Comparison of ENCODE assay signal across 20 mouse cellular contexts in genomic region chr11:60100827-60101555, GRCm38 (mm10). TPM values are rescaled to one million over a fixed set of nuclear protein-coding genes. Genes with fewer than 3 reads are reported as not detected.
DNase-seq lines count a peak whose midpoint lies in the region; ATAC-seq and TF ChIP-seq lines count a peak whose summit lies in the region.
"Had no signal": no experiment of that assay in that cellular context is flagged by ENCODE, and none has a peak within 500 bp of the region (broad histone marks: within the 10 kb centered on the region; RNA-seq: fewer than 3 reads in every experiment).

No protein-coding gene starts in this region.

- H3K36me3 ChIP-seq in heart, embryonic 12.5 days: no peaks in the 10 kb centered on the region
- H3K36me3 ChIP-seq in lung, embryonic 14.5 days (ENCODE audit: insufficient read depth): no peaks in the 10 kb centered on the region
- no peaks in the 10 kb centered on the region for H3K36me3 ChIP-seq in ES-Bruce4 (ENCODE audit: control insufficient read depth, insufficient read depth, low read length, poor library complexity, severe bottlenecking)
- no peaks in the 10 kb centered on the region for H3K36me3 ChIP-seq in liver, postnatal 0 days (replicated peaks; ENCODE audit: insufficient read depth, low read length)
- H3K36me3 ChIP-seq in midbrain, embryonic 14.5 days (ENCODE audit: control insufficient read depth, insufficient read depth, low read length): no peaks in the 10 kb centered on the region
- H3K36me3 ChIP-seq: forebrain, embryonic 12.5 days; hindbrain, embryonic 12.5 days; limb, embryonic 15.5 days; midbrain, embryonic 13.5 days had no signal

- H3K9ac ChIP-seq in heart, embryonic 12.5 days: no peak overlapping the region
- H3K9ac ChIP-seq in lung, embryonic 14.5 days: no peak overlapping the region
- H3K9ac ChIP-seq in ES-Bruce4 (ENCODE audit: low read depth, poor library complexity, severe bottlenecking): no peak overlapping the region
- H3K9ac ChIP-seq in liver, postnatal 0 days (replicated peaks): no peak overlapping the region
- no peak overlapping the region for H3K9ac ChIP-seq in midbrain, embryonic 14.5 days (replicated peaks; ENCODE audit: low read length)
- H3K9ac ChIP-seq: forebrain, embryonic 12.5 days; hindbrain, embryonic 12.5 days; limb, embryonic 15.5 days; midbrain, embryonic 13.5 days had no signal

- no peaks in the 10 kb centered on the region for H3K9me3 ChIP-seq in heart, embryonic 12.5 days (replicated peaks)
- H3K9me3 ChIP-seq in lung, embryonic 14.5 days (ENCODE audit: low read depth, low read length): no peaks in the 10 kb centered on the region
- H3K9me3 ChIP-seq in ES-Bruce4 (replicated peaks; ENCODE audit: control insufficient read depth, insufficient read depth, low read length, poor library complexity, severe bottlenecking): no peaks in the 10 kb centered on the region
- H3K9me3 ChIP-seq in liver, postnatal 0 days (ENCODE audit: low read length): no peaks in the 10 kb centered on the region
- no peaks in the 10 kb centered on the region for H3K9me3 ChIP-seq in midbrain, embryonic 14.5 days (ENCODE audit: control insufficient read depth, low read length)
- H3K9me3 ChIP-seq: forebrain, embryonic 12.5 days; hindbrain, embryonic 12.5 days; limb, embryonic 15.5 days; midbrain, embryonic 13.5 days had no signal

- no peak overlapping the region for H3K4me2 ChIP-seq in heart, embryonic 12.5 days
- no peak overlapping the region for H3K4me2 ChIP-seq in lung, embryonic 14.5 days
- H3K4me2 ChIP-seq in liver, postnatal 0 days (ENCODE audit: low read depth, low read length): no peak overlapping the region
- no peak overlapping the region for H3K4me2 ChIP-seq in midbrain, embryonic 14.5 days (ENCODE audit: low read length)
- H3K4me2 ChIP-seq: forebrain, embryonic 12.5 days; hindbrain, embryonic 12.5 days; limb, embryonic 15.5 days; midbrain, embryonic 13.5 days had no signal

- no peak for ATAC-seq in heart, embryonic 12.5 days (ENCODE audit: insufficient number of reproducible peaks, low FRiP score)
- ATAC-seq in lung, embryonic 14.5 days (ENCODE audit: insufficient read depth): no peak
- no peak for ATAC-seq in liver, postnatal 0 days
- no peak for ATAC-seq in midbrain, embryonic 14.5 days (ENCODE audit: low FRiP score, low TSS enrichment)
- ATAC-seq: intestine, postnatal 0 days; midbrain, embryonic 13.5 days had no signal

- no peak for TF ChIP-seq CTCF in lung, embryonic 14.5 days (IDR thresholded peaks at IDR 0.05; ENCODE audit: low read depth)
- no peak for TF ChIP-seq CTCF in ES-Bruce4 (IDR thresholded peaks at IDR 0.05; ENCODE audit: low read depth, low read length)
- no peak for TF ChIP-seq CTCF in liver, postnatal 0 days (IDR thresholded peaks at IDR 0.05; ENCODE audit: low read depth)
- no peak for TF ChIP-seq CTCF in layer of hippocampus, adult 2 months (conservative IDR thresholded peaks at IDR 0.05)

- peaks cover 39% of the 10 kb centered on the region for H3K4me1 ChIP-seq in heart, embryonic 12.5 days (replicated peaks)
- 0 out of 2 replicates have a peak, but pooled peaks cover under 1% of the 10 kb centered on the region for H3K4me1 ChIP-seq in lung, embryonic 14.5 days (ENCODE audit: insufficient read depth)
- peaks cover 6% of the 10 kb centered on the region for H3K4me1 ChIP-seq in ES-Bruce4 (ENCODE audit: control insufficient read depth, insufficient read depth, low read length)
- H3K4me1 ChIP-seq in liver, postnatal 0 days (ENCODE audit: insufficient read depth): peaks cover 7% of the 10 kb centered on the region; the same call in 1 of the 2 replicates
- H3K4me1 ChIP-seq in midbrain, embryonic 14.5 days (ENCODE audit: control insufficient read depth, insufficient read depth, low read length): no peaks in the 10 kb centered on the region

- DNase-seq in heart, adult 11 months: no peak
- DNase-seq in lung, embryonic 14.5 days: peak; percentile 49
- DNase-seq in lung, postnatal 4 days: no peak
- no peak for DNase-seq in liver, postnatal 0 days
- no peak for DNase-seq in layer of hippocampus, adult 2 months (ENCODE audit: low spot score in 2 of 2)
- DNase-seq in midbrain, embryonic 14.5 days: no peak
- DNase-seq: adrenal gland, postnatal 25 days; cerebellum, adult 9-10 months; embryo, embryonic 11 days; kidney, postnatal 10 days; layer of hippocampus, adult 9-11 months; spleen, adult 18-20 months had no signal

- peak overlapping the region; percentile 6; the same call in 1 of the 2 replicates for H3K27ac ChIP-seq in heart, embryonic 12.5 days (ENCODE audit: poor library complexity, severe bottlenecking)
- H3K27ac ChIP-seq in lung, embryonic 14.5 days (ENCODE audit: low read depth): peak overlapping the region; percentile 22; the same call in 1 of the 2 replicates
- 0 out of 2 replicates have a peak overlapping the region, but pooled peaks have one; percentile 54 for H3K27ac ChIP-seq in ES-Bruce4 (ENCODE audit: insufficient read depth, low read length)
- peak overlapping the region; percentile 22; the same call in 1 of the 2 replicates for H3K27ac ChIP-seq in liver, postnatal 0 days (ENCODE audit: low read depth)
- no peak overlapping the region for H3K27ac ChIP-seq in layer of hippocampus, adult 2 months
- H3K27ac ChIP-seq in midbrain, embryonic 14.5 days (replicated peaks; ENCODE audit: low read depth, low read length): no peak overlapping the region
- H3K27ac ChIP-seq: forebrain, embryonic 12.5 days; hindbrain, embryonic 12.5 days; limb, embryonic 15.5 days; macrophage; midbrain, embryonic 13.5 days had no signal

- H3K4me3 ChIP-seq in heart, embryonic 12.5 days: no peak overlapping the region
- H3K4me3 ChIP-seq in lung, embryonic 14.5 days (ENCODE audit: low read depth, low read length): no peak overlapping the region
- H3K4me3 ChIP-seq in ES-Bruce4 (ENCODE audit: low read depth, low read length): no peak overlapping the region
- no peak overlapping the region for H3K4me3 ChIP-seq in liver, postnatal 0 days (ENCODE audit: low read depth, low read length)
- no peak overlapping the region for H3K4me3 ChIP-seq in layer of hippocampus, adult 2 months
- H3K4me3 ChIP-seq in midbrain, embryonic 14.5 days (replicated peaks; ENCODE audit: low read depth, low read length): no peak overlapping the region
- H3K4me3 ChIP-seq: forebrain, embryonic 12.5 days; hindbrain, embryonic 12.5 days; limb, embryonic 15.5 days; midbrain, embryonic 13.5 days had no signal

- 69% methylated on average over 4 of the region's 4 CpGs for WGBS in heart, embryonic 12.5 days
- WGBS in lung, embryonic 14.5 days: 71% methylated on average over 4 of the region's 4 CpGs
- WGBS in liver, postnatal 0 days (ENCODE audit: insufficient replicate concordance): 45% methylated on average over 4 of the region's 4 CpGs
- WGBS in midbrain, embryonic 14.5 days: 77% methylated on average over 4 of the region's 4 CpGs

- H3K27me3 ChIP-seq in heart, embryonic 12.5 days (replicated peaks): no peaks in the 10 kb centered on the region
- no peaks in the 10 kb centered on the region for H3K27me3 ChIP-seq in lung, embryonic 14.5 days (ENCODE audit: insufficient read depth, low read length)
- peaks cover 10% of the 10 kb centered on the region for H3K27me3 ChIP-seq in ES-Bruce4 (ENCODE audit: control insufficient read depth, insufficient read depth, low read length, poor library complexity, severe bottlenecking)
- H3K27me3 ChIP-seq in liver, postnatal 0 days (ENCODE audit: insufficient read depth, low read length): no peaks in the 10 kb centered on the region
- H3K27me3 ChIP-seq in midbrain, embryonic 14.5 days (ENCODE audit: control insufficient read depth, insufficient read depth, low read length): no peaks in the 10 kb centered on the region
- H3K27me3 ChIP-seq: forebrain, embryonic 12.5 days; hindbrain, embryonic 12.5 days; limb, embryonic 15.5 days; midbrain, embryonic 13.5 days had no signal

- TF ChIP-seq POLR2A in ES-Bruce4 (IDR thresholded peaks at IDR 0.05; ENCODE audit: insufficient read depth, low read length): no peak

- no peak for TF ChIP-seq EP300 in ES-Bruce4 (IDR thresholded peaks at IDR 0.05; ENCODE audit: insufficient read depth, low read depth, low read length)
- TF ChIP-seq EP300 in liver, postnatal 0 days (IDR thresholded peaks at IDR 0.05; ENCODE audit: low read depth): no peak

RNA-seq across cellular contexts. Expression of gene Rai1, which starts 3.8 kb away (rescaled TPM):
- 22.2 and 29.9 TPM in 2 replicates for polyA plus RNA-seq in heart, embryonic 12.5 days (2016; fragmentation: Nextera tagmentation; extraction: Ambion mirVana)
- 31.8 and 37.8 TPM in 2 replicates for polyA plus RNA-seq in lung, embryonic 14.5 days (2014; fragmentation: Nextera tagmentation; extraction: Ambion mirVana)
- polyA plus RNA-seq in ES-Bruce4 (2011; ENCODE audit: insufficient read depth, insufficient read length, low read depth, missing spikeins): 21.9 and 27.4 TPM in 2 replicates
- 3.8 and 4.4 TPM in 2 replicates for polyA plus RNA-seq in liver, postnatal 0 days (2015; fragmentation: Nextera tagmentation; extraction: Ambion mirVana)
- total RNA-seq in layer of hippocampus, adult 2 months (2021): 10 to 100 TPM; 78.1 to 89.7 TPM
- polyA plus RNA-seq in midbrain, embryonic 14.5 days (2014; fragmentation: Nextera tagmentation; extraction: Ambion mirVana): 37.7 and 39.9 TPM in 2 replicates

RNA-seq across cellular contexts. Expression of gene Pemt, which starts 54.7 kb away (rescaled TPM):
- polyA plus RNA-seq in heart, embryonic 12.5 days (2016; fragmentation: Nextera tagmentation; extraction: Ambion mirVana): 11.7 and 12.6 TPM in 2 replicates
- 8.8 and 9.7 TPM in 2 replicates for polyA plus RNA-seq in lung, embryonic 14.5 days (2014; fragmentation: Nextera tagmentation; extraction: Ambion mirVana)
- polyA plus RNA-seq in ES-Bruce4 (2011; ENCODE audit: insufficient read depth, insufficient read length, low read depth, missing spikeins): 7.6 and 10.5 TPM in 2 replicates
- polyA plus RNA-seq in liver, postnatal 0 days (2015; fragmentation: Nextera tagmentation; extraction: Ambion mirVana): 589 and 592 TPM in 2 replicates
- 1 to 10 TPM; 3.8 to 7.9 TPM for total RNA-seq in layer of hippocampus, adult 2 months (2021)
- 6.0 and 8.3 TPM in 2 replicates for polyA plus RNA-seq in midbrain, embryonic 14.5 days (2014; fragmentation: Nextera tagmentation; extraction: Ambion mirVana)

Comparison
In these comparisons a context has a peak if more than half of its experiments do, and no peak if none do; other contexts are left out.
1. H3K27ac ChIP-seq: peak in heart, embryonic 12.5 days (single experiment), lung, embryonic 14.5 days (single experiment), ES-Bruce4 (single experiment) and liver, postnatal 0 days (single experiment); none in layer of hippocampus, adult 2 months (single experiment) and midbrain, embryonic 14.5 days (single experiment).
2. RNA of gene Pemt, which starts 54.7 kb away (polyA plus RNA-seq): 589 to 592 TPM in liver, postnatal 0 days; 11.7 to 12.6 TPM in heart, embryonic 12.5 days, 8.8 to 9.7 TPM in lung, embryonic 14.5 days, 7.6 to 10.5 TPM in ES-Bruce4 and 6.0 to 8.3 TPM in midbrain, embryonic 14.5 days; every median in the first group is over 10 times any median in the second.